Mouse (Mus musculus): ENCODE data around the gene Etv6. TPM values are rescaled to one million over a fixed set of nuclear protein-coding genes. Genes with fewer than 3 reads are reported as not detected.

Gene Etv6
- polyA plus RNA-seq, 1 experiment from 2014 or later, result 3.5 TPM

GRCm38 (mm10) chr6:134158201-134158600, 122.7 kb downstream of the Etv6 start:
- no peak for DNase-seq
- Histone ChIP-seq H3K27ac (no peak overlapping the region), H3K9ac (no peak overlapping the region), H3K4me2 (no peak overlapping the region), H3K27me3 (no peaks in the 10 kb centered on the region), H3K4me1 (replicated peaks) (peaks cover 27% of the 10 kb centered on the region), H3K36me3 (0 out of 2 replicates have a peak, but pooled peaks cover 2% of the 10 kb centered on the region), H3K9me3 (replicated peaks) (no peaks in the 10 kb centered on the region), H3K4me3 (replicated peaks) (no peak overlapping the region)
- WGBS (ENCODE audit: insufficient replicate concordance), result 68% methylated on average over 2 of the region's 2 CpGs
- no peak for ATAC-seq (ENCODE audit: low read depth)

- DNase-seq (no peak), ATAC-seq (ENCODE audit: low read depth) (no peak)
- Histone ChIP-seq H3K36me3 (0 out of 2 replicates have a peak, but pooled peaks cover 2% of the 10 kb centered on the region), H3K4me3 (replicated peaks) (no peak overlapping the region), H3K9ac (no peak overlapping the region), H3K27me3 (no peaks in the 10 kb centered on the region), H3K4me2 (no peak overlapping the region), H3K9me3 (replicated peaks) (no peaks in the 10 kb centered on the region), H3K4me1 (replicated peaks) (peaks cover 37% of the 10 kb centered on the region), H3K27ac (no peak overlapping the region)
- WGBS (ENCODE audit: insufficient replicate concordance), result 72% methylated on average over 4 of the region's 4 CpGs
These were observed 124.2 kb downstream of the Etv6 start for GRCm38 (mm10) chr6:134159672-134160071.

- no peak for DNase-seq
- no peaks in the 10 kb centered on the region for H3K27me3 ChIP-seq
- H3K36me3 ChIP-seq, result 0 out of 2 replicates have a peak, but pooled peaks cover 2% of the 10 kb centered on the region
- no peak overlapping the region for H3K9ac ChIP-seq
- no peak overlapping the region for H3K4me3 ChIP-seq (replicated peaks)
- peaks cover 34% of the 10 kb centered on the region for H3K4me1 ChIP-seq (replicated peaks)
- no peak for ATAC-seq (ENCODE audit: low read depth)
- H3K4me2 ChIP-seq, result no peak overlapping the region
- H3K9me3 ChIP-seq (replicated peaks), result no peaks in the 10 kb centered on the region
- 57% methylated on average over 13 of the region's 13 CpGs for WGBS (ENCODE audit: insufficient replicate concordance)
- no peak overlapping the region for H3K27ac ChIP-seq
These were observed 125.5 kb downstream of the Etv6 start for GRCm38 (mm10) chr6:134161040-134161439.

- Histone ChIP-seq H3K27me3 (no peaks in the 10 kb centered on the region), H3K4me2 (no peak overlapping the region), H3K36me3 (0 out of 2 replicates have a peak, but pooled peaks cover 2% of the 10 kb centered on the region), H3K9me3 (replicated peaks) (no peaks in the 10 kb centered on the region), H3K9ac (no peak overlapping the region), H3K27ac (no peak overlapping the region), H3K4me1 (replicated peaks) (peaks cover 36% of the 10 kb centered on the region), H3K4me3 (replicated peaks) (no peak overlapping the region)
- WGBS (ENCODE audit: insufficient replicate concordance), result 80% methylated on average over 1 of the region's 1 CpGs
- no peak for ATAC-seq (ENCODE audit: low read depth)
- no peak for DNase-seq
These were observed 127.8 kb downstream of the Etv6 start for GRCm38 (mm10) chr6:134163346-134163745.

- Histone ChIP-seq H3K4me2 (no peak overlapping the region), H3K9ac (no peak overlapping the region), H3K4me1 (replicated peaks) (peaks cover 46% of the 10 kb centered on the region), H3K27ac (no peak overlapping the region), H3K9me3 (replicated peaks) (no peaks in the 10 kb centered on the region), H3K36me3 (0 out of 2 replicates have a peak, but pooled peaks cover 2% of the 10 kb centered on the region), H3K27me3 (no peaks in the 10 kb centered on the region), H3K4me3 (replicated peaks) (no peak overlapping the region)
- DNase-seq (no peak), ATAC-seq (ENCODE audit: low read depth) (no peak)
- 69% methylated on average over 8 of the region's 8 CpGs for WGBS (ENCODE audit: insufficient replicate concordance)
These were observed 128.9 kb downstream of the Etv6 start for GRCm38 (mm10) chr6:134164356-134164755.

GRCm38 (mm10) chr6:134165012-134165411, 129.5 kb downstream of the Etv6 start:
- no peak overlapping the region for H3K4me2 ChIP-seq
- DNase-seq, result no peak
- no peak overlapping the region for H3K4me3 ChIP-seq (replicated peaks)
- ATAC-seq (ENCODE audit: low read depth), result no peak
- H3K4me1 ChIP-seq (replicated peaks), result peaks cover 52% of the 10 kb centered on the region
- no peaks in the 10 kb centered on the region for H3K9me3 ChIP-seq (replicated peaks)
- H3K9ac ChIP-seq, result no peak overlapping the region
- H3K36me3 ChIP-seq, result 0 out of 2 replicates have a peak, but pooled peaks cover 2% of the 10 kb centered on the region
- WGBS (ENCODE audit: insufficient replicate concordance), result 40% methylated on average over 8 of the region's 8 CpGs
- H3K27ac ChIP-seq, result no peak overlapping the region
- no peaks in the 10 kb centered on the region for H3K27me3 ChIP-seq

- H3K4me1 ChIP-seq (replicated peaks), result peaks cover 70% of the 10 kb centered on the region
- H3K9ac ChIP-seq, result no peak overlapping the region
- no peak overlapping the region for H3K4me3 ChIP-seq (replicated peaks)
- DNase-seq (no peak), ATAC-seq (ENCODE audit: low read depth) (no peak)
- no peak overlapping the region for H3K4me2 ChIP-seq
- no peaks in the 10 kb centered on the region for H3K9me3 ChIP-seq (replicated peaks)
- WGBS (ENCODE audit: insufficient replicate concordance), result 40% methylated on average over 5 of the region's 5 CpGs
- H3K36me3 ChIP-seq, result no peaks in the 10 kb centered on the region
- H3K27ac ChIP-seq, result no peak overlapping the region; the same call in 1 of the 2 replicates
- H3K27me3 ChIP-seq, result no peaks in the 10 kb centered on the region
These were observed 132.5 kb downstream of the Etv6 start for GRCm38 (mm10) chr6:134167963-134168362.

GRCm38 (mm10) chr6:134168799-134169198, 133.3 kb downstream of the Etv6 start:
- ATAC-seq (ENCODE audit: low read depth) (no peak), DNase-seq (no peak)
- H3K9me3 ChIP-seq (replicated peaks), result no peaks in the 10 kb centered on the region
- WGBS (ENCODE audit: insufficient replicate concordance), result 77% methylated on average over 11 of the region's 11 CpGs
- no peak overlapping the region for H3K4me2 ChIP-seq
- H3K4me3 ChIP-seq (replicated peaks), result no peak overlapping the region
- H3K27me3 ChIP-seq, result no peaks in the 10 kb centered on the region
- no peaks in the 10 kb centered on the region for H3K36me3 ChIP-seq
- H3K27ac ChIP-seq, result no peak overlapping the region
- no peak overlapping the region for H3K9ac ChIP-seq
- H3K4me1 ChIP-seq (replicated peaks), result peaks cover 73% of the 10 kb centered on the region

- Histone ChIP-seq H3K4me1 (replicated peaks) (peaks cover 66% of the 10 kb centered on the region), H3K4me2 (no peak overlapping the region), H3K27ac (peak overlapping the region; percentile 2; the same call in 1 of the 2 replicates), H3K4me3 (replicated peaks) (no peak overlapping the region), H3K9me3 (replicated peaks) (no peaks in the 10 kb centered on the region), H3K36me3 (no peaks in the 10 kb centered on the region), H3K27me3 (no peaks in the 10 kb centered on the region), H3K9ac (no peak overlapping the region)
- ATAC-seq (ENCODE audit: low read depth), result peak; percentile 63
- no peak for DNase-seq
- 8% methylated on average over 1 of the region's 1 CpGs for WGBS (ENCODE audit: insufficient replicate concordance)
These were observed 135.7 kb downstream of the Etv6 start for GRCm38 (mm10) chr6:134171235-134171634.

GRCm38 (mm10) chr6:134171906-134172728, 136.6 kb downstream of the Etv6 start:
- DNase-seq (no peak), ATAC-seq (ENCODE audit: low read depth) (no peak)
- H3K27me3 ChIP-seq, result no peaks in the 10 kb centered on the region
- H3K4me2 ChIP-seq, result no peak overlapping the region
- H3K36me3 ChIP-seq, result no peaks in the 10 kb centered on the region
- no peak overlapping the region for H3K4me3 ChIP-seq (replicated peaks)
- no peaks in the 10 kb centered on the region for H3K9me3 ChIP-seq (replicated peaks)
- H3K4me1 ChIP-seq (replicated peaks), result peaks cover 69% of the 10 kb centered on the region
- no peak overlapping the region for H3K9ac ChIP-seq
- H3K27ac ChIP-seq, result 0 out of 2 replicates have a peak overlapping the region, but pooled peaks have one; percentile 2
- 63% methylated on average over 17 of the region's 17 CpGs for WGBS (ENCODE audit: insufficient replicate concordance)

GRCm38 (mm10) chr6:134173439-134173838, 137.9 kb downstream of the Etv6 start:
- Histone ChIP-seq H3K4me1 (replicated peaks) (peaks cover 62% of the 10 kb centered on the region), H3K9me3 (replicated peaks) (no peaks in the 10 kb centered on the region), H3K9ac (no peak overlapping the region), H3K36me3 (no peaks in the 10 kb centered on the region), H3K27ac (no peak overlapping the region), H3K4me3 (replicated peaks) (no peak overlapping the region), H3K4me2 (no peak overlapping the region), H3K27me3 (no peaks in the 10 kb centered on the region)
- 61% methylated on average over 6 of the region's 6 CpGs for WGBS (ENCODE audit: insufficient replicate concordance)
- ATAC-seq (ENCODE audit: low read depth) (peak; percentile 19; the same call in 1 of the 2 replicates), DNase-seq (no peak)

- no peak overlapping the region for H3K4me3 ChIP-seq (replicated peaks)
- H3K9me3 ChIP-seq (replicated peaks), result no peaks in the 10 kb centered on the region
- DNase-seq, result no peak
- H3K4me2 ChIP-seq, result no peak overlapping the region
- 46% methylated on average over 9 of the region's 9 CpGs for WGBS (ENCODE audit: insufficient replicate concordance)
- ATAC-seq (ENCODE audit: low read depth), result no peak
- no peak overlapping the region for H3K9ac ChIP-seq
- H3K36me3 ChIP-seq, result no peaks in the 10 kb centered on the region
- no peaks in the 10 kb centered on the region for H3K27me3 ChIP-seq
- no peak overlapping the region; the same call in 1 of the 2 replicates for H3K27ac ChIP-seq
- peaks cover 47% of the 10 kb centered on the region for H3K4me1 ChIP-seq (replicated peaks)
These were observed 139.6 kb downstream of the Etv6 start for GRCm38 (mm10) chr6:134175059-134175458.

Data from liver, embryonic 13.5 days (tissue).